Mouse (Mus musculus): ENCODE measurements around the gene Snx29. TPM values are rescaled to one million over a fixed set of nuclear protein-coding genes. Genes with fewer than 3 reads are reported as not detected.

Snx29 gene
- total and polyA plus RNA-seq, 3 experiments = 1.2 to 3.2 (median 3.1) TPM

DNA sequence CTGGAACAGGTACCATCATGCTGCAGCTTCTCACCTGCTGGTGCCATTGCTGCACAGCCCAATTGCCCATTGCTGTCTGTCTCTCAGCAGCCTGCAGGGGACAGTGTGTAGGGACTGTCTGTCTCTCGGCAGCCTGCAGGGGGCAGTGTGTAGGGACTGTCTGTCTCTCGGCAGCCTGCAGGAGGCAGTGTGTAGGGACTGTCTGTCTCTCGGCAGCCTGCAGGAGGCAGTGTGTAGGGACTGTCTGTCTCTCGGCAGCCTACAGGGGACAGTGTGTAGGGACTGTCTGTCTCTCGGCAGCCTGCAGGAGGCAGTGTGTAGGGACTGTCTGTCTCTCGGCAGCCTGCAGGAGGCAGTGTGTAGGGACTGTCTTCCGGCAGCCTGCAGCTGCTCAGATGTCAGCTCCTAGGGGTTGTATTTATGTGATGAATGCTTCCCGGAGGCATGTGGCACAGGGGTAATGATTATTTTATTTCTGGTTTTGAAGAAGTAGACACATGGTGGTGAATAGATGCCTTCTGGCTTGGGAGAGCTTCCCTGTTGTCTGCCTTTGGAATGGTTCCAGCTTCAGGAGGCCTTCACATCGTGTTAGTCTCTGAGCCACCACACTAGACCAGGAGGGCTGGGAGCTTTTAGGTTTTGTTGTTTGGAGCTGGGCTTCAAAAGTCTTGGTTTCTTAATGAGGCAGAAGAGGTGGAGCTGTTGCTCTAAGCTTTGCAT lies 347.7 kb downstream of the Snx29 start:
- no peak overlapping the region for H3K27ac ChIP-seq (ENCODE audit: insufficient read depth, low read depth)
- H3K36me3 ChIP-seq (replicated peaks in 1 of 2; ENCODE audit: control insufficient read depth in 1 of 2, insufficient read depth in 1 of 2, low read length in 1 of 2) = peaks cover 0 to 3% of the 10 kb centered on the region in 2 experiments
- TF ChIP-seq ZC3H11A (IDR thresholded peaks at IDR 0.05; ENCODE audit: low read depth, low read length) = no peak
- no peak for TF ChIP-seq BHLHE40 (IDR thresholded peaks at IDR 0.05; ENCODE audit: low read depth, low read length)
- peak; percentile 91 to 97 for TF ChIP-seq CTCF (conservative IDR thresholded peaks at IDR 0.05 in 1 of 2, IDR thresholded peaks at IDR 0.05 in 1 of 2; ENCODE audit: low read depth in 2 of 2, low read length in 2 of 2)
- 0 out of 2 replicates have a peak, but pooled peaks have one; percentile 11 for TF ChIP-seq MAX (IDR thresholded peaks at IDR 0.05; ENCODE audit: low read length)
- peak; percentile 89; the same call in 1 of the 2 replicates for TF ChIP-seq NELFE (IDR thresholded peaks at IDR 0.05; ENCODE audit: low read depth, low read length)
- no peak for TF ChIP-seq JUN (IDR thresholded peaks at IDR 0.05; ENCODE audit: insufficient read depth, low read depth, low read length)
- TF ChIP-seq MEF2A (IDR thresholded peaks at IDR 0.05; ENCODE audit: borderline replicate concordance, low read depth, low read length) = 0 out of 2 replicates have a peak, but pooled peaks have one; percentile 18
- 0 out of 2 replicates have a peak, but pooled peaks have one; percentile 25 for TF ChIP-seq ZMIZ1 (IDR thresholded peaks at IDR 0.05; ENCODE audit: low read depth, low read length)
- TF ChIP-seq SMC3 (IDR thresholded peaks at IDR 0.05; ENCODE audit: low read depth, low read length) = peak; percentile 80
- TF ChIP-seq MXI1 (IDR thresholded peaks at IDR 0.05; ENCODE audit: low read depth, low read length) = 0 out of 2 replicates have a peak, but pooled peaks have one; percentile 35
- peak; percentile 40 for TF ChIP-seq RAD21 (IDR thresholded peaks at IDR 0.05; ENCODE audit: low read depth, low read length)
- H3K27me3 ChIP-seq (replicated peaks) = no peaks in the 10 kb centered on the region
- no peak for DNase-seq (ENCODE audit: extremely low read depth)
- in situ Hi-C loops (cut with MboI; ENCODE audit: low pct_ligation_motif_present, low pct_unique_long_range_greater_than_20kb, low sequenced_read_pairs) (no loop called here), dilution Hi-C loops (cut with MboI; ENCODE audit: extremely low pct_ligation_motif_present, extremely low pct_unique_long_range_greater_than_20kb, low sequenced_read_pairs) (no loop called here)
- no peak overlapping the region for H3K4me3 ChIP-seq (replicated peaks in 1 of 3; ENCODE audit: low read depth in 2 of 3, low read length in 2 of 3, poor library complexity in 1 of 3)
- H3K4me1 ChIP-seq (ENCODE audit: control insufficient read depth in 1 of 2, insufficient read depth in 2 of 2) = peaks cover 15 to 51% of the 10 kb centered on the region in 2 experiments; a peak in 3 of 4 replicates
- H3K9me3 ChIP-seq (replicated peaks; ENCODE audit: low read length) = no peaks in the 10 kb centered on the region
- H3K9ac ChIP-seq (ENCODE audit: insufficient read depth, low read depth) = no peak overlapping the region
- no peak overlapping the region for H3K4me2 ChIP-seq (ENCODE audit: insufficient read depth, low read depth, poor library complexity, severe bottlenecking)
- H3K79me2 ChIP-seq (replicated peaks; ENCODE audit: control insufficient read depth, extremely low read depth, insufficient read depth, poor library complexity, severe bottlenecking) = no peaks in the 10 kb centered on the region

- Histone ChIP-seq H3K36me3 (replicated peaks in 1 of 2; ENCODE audit: control insufficient read depth in 1 of 2, insufficient read depth in 1 of 2, low read length in 1 of 2) (peaks cover 0 to 3% of the 10 kb centered on the region in 2 experiments), H3K27me3 (replicated peaks) (no peaks in the 10 kb centered on the region), H3K79me2 (replicated peaks; ENCODE audit: control insufficient read depth, extremely low read depth, insufficient read depth, poor library complexity, severe bottlenecking) (no peaks in the 10 kb centered on the region), H3K9ac (ENCODE audit: insufficient read depth, low read depth) (no peak overlapping the region), H3K4me3 (replicated peaks in 1 of 3; ENCODE audit: low read depth in 2 of 3, low read length in 2 of 3, poor library complexity in 1 of 3) (no peak overlapping the region), H3K9me3 (replicated peaks; ENCODE audit: low read length) (no peaks in the 10 kb centered on the region), H3K4me2 (ENCODE audit: insufficient read depth, low read depth, poor library complexity, severe bottlenecking) (no peak overlapping the region), H3K27ac (ENCODE audit: insufficient read depth, low read depth) (no peak overlapping the region), H3K4me1 (ENCODE audit: control insufficient read depth in 1 of 2, insufficient read depth in 2 of 2) (peaks cover 15 to 51% of the 10 kb centered on the region in 2 experiments; a peak in 3 of 4 replicates)
- no peak for DNase-seq (ENCODE audit: extremely low read depth)
- TF ChIP-seq ELF1 (IDR thresholded peaks at IDR 0.05; ENCODE audit: low read depth, low read length) (no peak), CHD2 (IDR thresholded peaks at IDR 0.05; ENCODE audit: low read length) (no peak), SMC3 (IDR thresholded peaks at IDR 0.05; ENCODE audit: low read depth, low read length) (no peak), RAD21 (IDR thresholded peaks at IDR 0.05; ENCODE audit: low read depth, low read length) (no peak), UBTF (IDR thresholded peaks at IDR 0.05; ENCODE audit: low read depth, low read length) (no peak), ZKSCAN1 (IDR thresholded peaks at IDR 0.05; ENCODE audit: borderline replicate concordance, low read depth, low read length) (no peak)
- in situ Hi-C loops (cut with MboI; ENCODE audit: low pct_ligation_motif_present, low pct_unique_long_range_greater_than_20kb, low sequenced_read_pairs) (no loop called here), dilution Hi-C loops (cut with MboI; ENCODE audit: extremely low pct_ligation_motif_present, extremely low pct_unique_long_range_greater_than_20kb, low sequenced_read_pairs) (no loop called here)
These were observed 348.2 kb downstream of the Snx29 start for GRCm38 (mm10) chr16:11670971-11671310.

Measured in CH12.LX (cell line).